Mouse (Mus musculus) kidney, adult 8-10 months (tissue): ENCODE data around the gene Prkg2.

Source experiments
- DNase-seq, 2 experiments: peaks; one replicate each; pipeline ENCODE4 v3.0.0; 2022

Gene Prkg2

DNA sequence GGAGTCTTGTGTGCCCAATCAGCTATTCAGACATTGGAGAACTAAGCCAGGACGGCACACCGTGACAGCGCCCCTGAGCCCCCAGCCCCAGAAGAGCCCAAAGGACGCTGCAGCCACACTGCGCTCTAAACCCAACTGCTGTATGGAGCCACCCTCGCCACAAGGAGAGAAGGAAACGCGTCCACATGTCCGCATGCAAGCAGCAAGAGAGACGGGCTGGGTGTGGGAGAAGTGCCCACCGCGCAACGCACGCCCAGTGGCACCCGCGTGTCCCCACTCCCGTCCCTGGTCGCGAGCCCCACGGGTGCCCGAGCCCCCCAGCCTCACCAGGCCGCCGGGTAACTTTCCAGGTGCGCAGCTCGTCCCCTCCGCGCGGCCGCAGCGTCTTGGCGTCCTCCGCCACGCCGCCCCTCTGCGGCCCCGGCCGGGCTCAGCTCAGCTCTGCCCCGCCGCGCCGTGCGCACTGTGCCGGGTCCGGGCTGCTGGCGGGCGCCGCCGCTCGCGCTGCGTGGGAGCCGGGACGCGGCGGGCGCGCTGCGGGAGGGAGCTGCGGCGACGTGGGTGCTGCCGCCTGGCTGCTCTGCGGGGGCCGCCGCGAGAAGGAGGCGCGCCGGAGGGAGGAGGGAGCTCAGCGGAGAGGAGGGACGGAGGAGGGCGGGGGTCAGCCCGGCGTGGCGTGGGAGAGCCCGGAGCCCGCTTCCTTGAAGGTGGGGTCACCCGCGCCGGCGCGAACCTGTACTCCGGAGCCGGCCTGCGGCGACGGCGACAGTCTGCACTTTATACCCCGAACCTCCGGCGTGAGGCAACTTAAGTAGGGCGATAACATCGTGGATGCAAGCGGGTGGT is at the start of gene Prkg2:
Gene Prkg2, minus strand, starts transcription at position 756 of the 846 bp plus-strand sequence.
- no peak for DNase-seq

DNA sequence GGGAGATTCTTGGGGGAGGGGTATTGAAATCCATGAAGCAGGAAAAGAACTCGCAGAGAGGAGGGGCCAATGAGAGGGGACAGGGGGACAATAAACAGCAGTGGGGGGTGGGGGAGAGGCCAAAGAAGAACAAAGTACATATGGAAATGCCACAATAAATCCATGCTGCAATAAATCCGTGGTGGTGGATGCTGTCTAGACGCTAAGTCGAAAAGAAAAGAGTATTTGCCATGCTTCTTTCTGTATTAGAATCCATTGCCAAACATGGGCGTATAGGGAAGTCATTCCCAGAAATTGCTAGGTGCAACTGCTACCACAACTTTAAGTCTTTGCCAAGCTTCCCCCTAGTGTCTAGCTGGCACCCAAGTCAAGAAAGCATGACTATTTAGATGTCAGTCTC is 46.8 kb upstream of the Prkg2 start:
- no peak for DNase-seq

DNA sequence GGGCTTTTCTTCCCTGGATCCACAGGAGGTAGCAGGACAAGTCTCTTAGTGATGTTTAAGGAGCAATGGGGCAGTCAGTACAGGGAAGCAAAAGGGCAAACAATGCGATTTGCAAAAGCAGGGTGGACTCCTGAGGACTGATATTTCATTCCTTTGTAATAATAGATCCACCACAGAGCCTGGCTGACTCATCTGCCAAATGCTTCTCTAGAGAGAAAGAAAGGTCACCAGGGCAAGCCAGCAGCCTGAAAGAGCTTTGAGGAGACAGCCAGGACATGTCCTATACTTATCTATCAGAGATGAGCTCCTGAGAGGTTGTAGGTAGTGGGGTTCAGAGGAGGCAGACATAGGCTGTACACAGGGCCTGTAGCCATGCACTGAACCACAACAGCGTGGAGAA is 41.2 kb upstream of the Prkg2 start:
- DNase-seq: no peak

DNA sequence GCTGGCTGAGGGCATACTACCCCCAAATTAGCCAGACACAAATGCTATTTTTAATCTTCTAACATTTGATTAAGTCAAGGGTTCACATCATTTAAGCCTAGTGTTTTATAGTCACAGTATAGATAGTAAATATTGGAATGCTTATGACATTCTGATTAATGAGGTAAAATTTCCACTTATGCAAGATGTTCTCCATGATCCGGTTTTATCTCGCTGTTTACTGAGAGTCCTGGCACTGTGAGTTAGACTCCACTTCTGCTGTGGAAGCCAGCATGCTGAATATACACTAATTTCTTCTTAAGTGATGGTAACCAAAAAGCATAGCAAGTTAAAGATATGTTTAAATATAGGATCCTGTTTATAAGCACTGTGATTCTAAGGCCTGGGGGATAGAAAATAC is 31.2 kb upstream of the Prkg2 start:
- DNase-seq: no peak

DNA sequence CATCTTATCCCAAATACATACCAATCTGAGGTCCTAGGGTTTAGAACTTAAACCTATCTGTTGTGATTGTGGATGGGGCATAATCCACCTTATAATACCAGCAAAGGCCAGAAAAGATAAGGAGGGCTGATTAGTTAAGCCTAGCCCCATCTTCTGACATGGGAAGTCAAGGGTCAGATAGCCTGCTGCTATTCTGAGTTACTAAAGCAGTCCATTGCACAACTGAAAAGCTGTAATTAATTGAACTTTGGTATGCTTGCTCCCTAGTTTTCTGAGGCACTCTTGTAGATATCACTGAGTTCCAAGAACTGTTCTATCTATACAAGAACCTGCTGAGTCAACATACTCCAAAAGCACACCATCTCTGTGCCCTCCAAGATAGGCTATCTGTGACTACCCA is 25.4 kb upstream of the Prkg2 start:
- no peak for DNase-seq

DNA sequence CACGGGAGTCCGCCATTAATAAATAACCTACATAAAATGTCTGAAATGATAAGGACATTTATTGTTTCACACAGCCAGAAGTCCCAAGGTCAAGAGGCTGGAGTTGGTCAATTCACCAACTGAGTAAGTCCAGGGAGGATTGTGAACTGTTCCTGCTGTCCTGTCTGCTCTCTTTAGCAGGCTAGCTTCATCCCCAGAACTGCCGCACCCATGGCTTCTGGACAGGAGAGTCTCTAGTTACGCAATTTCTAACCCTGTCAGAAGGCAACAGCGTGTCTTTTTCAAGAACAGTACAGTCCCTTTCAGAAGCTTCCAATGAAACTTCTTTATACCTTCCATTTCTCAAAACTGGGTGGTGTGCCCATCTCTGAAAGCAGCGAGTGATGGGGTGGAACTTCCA is 1.9 kb upstream of the Prkg2 start:
- no peak for DNase-seq

DNA sequence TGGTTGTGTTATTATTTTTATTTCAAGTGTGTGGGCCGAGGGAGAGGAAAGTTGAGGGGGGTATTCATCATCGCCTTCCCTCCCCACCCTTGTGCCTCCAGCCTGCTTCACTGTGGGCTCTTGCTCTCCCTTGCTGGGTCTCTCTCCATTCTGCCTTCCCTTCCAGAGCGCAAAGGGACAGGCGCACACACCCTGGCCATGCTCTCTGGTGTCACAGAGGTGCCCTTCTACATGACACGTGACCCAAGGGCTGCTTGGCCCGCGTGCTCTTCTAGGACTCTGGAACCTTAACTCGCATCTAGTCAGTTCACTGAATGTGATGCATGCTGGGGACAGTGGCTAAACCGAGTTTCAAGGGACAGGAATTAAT is 276 bp upstream of the Prkg2 start:
- no peak for DNase-seq

DNA sequence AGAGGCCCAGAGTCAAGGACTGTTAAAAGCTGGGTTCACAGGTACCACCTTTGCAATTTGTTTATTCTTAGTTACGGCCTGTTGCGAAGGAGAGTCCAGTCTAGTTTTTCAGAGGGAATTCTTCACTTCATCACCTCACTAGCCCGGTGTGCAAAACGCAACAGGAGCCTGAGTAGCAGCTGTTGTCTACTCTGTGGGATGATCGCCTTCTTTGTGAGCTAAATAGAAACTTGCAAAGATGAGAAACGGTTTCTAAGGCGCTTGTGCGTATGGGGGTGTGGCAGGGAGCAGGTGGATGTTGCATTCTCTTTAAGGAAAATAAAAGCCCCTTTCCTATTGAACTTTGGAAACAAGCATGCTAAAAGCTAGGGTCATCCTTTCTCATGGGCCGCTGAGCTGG is 1.2 kb downstream of the Prkg2 start:
- no peak for DNase-seq

DNA sequence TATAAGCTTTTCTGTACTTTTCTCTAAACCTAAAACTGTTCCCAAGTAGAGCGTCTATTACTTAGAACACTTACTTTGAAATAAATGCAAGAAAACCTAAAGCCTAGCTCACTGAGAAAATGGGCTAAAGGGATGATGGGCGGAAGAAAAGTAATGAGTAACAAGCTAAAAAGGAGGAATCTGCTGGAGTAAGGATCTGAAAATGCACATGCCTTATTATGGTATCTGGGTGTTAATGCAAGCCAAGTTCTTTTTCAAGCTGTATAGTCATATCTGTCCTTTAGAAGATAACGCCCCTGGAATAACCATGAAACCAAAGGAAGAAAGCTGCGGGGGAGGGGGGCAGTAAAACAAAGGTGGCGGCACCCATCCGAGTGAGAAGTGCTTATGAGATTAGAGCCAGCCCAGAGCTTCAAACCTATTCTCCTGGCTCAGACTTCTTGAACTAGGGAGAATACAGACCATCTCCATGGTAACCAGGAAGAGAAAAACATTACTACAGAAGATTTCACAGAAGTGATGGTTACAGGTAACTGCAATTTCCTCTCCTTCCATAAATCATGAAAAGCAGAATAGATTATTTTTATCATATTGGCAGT is 5.5 kb downstream of the Prkg2 start:
- no peak for DNase-seq

DNA sequence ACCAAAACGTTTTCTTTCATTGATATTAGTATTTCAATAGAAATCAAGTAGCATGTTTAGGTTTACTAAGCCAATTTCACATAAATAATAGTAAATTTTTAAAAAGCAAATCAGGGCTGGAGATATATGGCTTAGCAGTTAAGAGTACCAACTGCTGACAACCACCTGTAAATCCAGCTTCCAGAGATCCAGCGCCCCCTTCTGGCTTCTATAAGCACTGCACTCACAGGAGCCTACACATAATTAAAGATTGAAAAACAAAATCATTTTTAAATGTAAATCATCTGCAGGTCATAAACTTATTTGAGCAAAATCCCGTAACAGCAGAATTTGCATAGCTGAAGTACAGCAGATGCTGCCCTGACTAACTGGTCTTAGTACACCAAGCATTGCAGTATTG is 10.8 kb downstream of the Prkg2 start:
- DNase-seq: no peak

DNA sequence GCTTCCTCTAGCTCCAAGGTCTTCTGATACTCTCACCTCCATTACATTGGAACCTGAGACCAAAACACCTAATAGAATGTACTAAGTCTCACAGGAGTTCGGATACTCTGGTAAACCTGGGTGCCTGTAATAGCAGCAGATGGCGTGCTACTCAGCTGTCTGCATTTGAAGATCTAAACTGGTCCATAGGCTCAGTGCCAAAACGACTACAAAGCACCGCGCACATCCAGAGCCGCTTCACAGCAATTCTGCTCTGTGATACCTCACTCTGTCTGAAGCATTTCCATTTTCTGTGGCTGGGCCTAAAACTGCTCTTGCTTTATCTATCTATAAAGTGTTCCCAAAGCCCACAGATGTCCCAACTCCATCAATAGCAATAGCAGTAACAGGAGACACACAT is 17.4 kb downstream of the Prkg2 start:
- no peak for DNase-seq

DNA sequence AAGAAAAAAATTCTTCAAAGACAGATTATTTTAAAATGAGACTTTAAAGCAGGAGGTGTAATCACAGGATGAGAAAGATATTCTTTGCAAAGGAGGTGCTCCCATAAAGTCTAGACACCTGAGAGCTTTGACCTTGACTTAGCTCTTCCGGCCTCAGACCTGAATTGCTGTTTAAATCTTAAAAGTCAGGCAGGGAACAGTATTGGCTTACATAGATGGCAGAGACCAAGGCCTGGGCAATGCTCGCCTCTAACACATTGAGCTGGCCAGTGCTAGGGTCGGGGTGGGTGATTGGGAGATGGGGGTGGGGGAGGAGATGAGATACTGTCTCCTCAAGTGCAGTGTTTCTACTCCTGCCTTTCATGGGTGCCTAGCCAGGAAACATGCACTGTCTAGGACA is 22.0 kb downstream of the Prkg2 start:
- no peak for DNase-seq

DNA sequence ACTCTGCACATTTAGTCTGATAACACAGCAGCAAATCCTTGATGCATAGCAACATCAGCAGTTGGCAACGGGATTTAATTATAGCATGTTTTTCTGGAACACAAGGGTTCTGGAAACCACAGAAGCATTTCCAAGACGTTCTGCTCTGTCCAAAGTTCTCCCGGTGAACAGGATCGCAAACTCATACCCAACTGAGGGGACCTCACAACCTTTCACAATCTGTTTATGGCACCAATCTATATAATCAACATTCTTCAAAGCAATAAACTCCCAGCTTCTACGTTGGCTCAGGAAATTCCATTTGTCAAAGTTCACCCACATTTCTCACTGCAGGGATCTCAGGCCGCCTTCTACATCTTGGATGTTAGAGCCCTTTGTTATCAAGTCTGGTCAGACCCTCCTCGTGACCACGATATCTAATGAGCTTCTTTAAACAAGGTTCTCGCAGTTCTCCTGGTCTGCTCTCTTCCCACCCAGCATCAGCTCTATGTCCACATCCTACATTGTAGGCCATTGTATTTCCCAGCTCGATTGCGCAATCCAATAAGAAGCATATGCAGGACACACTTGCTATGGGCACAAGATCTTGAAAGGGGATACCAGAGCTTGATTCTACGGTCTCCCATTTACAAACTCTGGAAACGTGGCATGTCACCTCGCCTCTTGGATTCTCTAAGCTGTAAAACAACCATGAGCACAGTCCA is 26.6 kb downstream of the Prkg2 start:
- no peak for DNase-seq

DNA sequence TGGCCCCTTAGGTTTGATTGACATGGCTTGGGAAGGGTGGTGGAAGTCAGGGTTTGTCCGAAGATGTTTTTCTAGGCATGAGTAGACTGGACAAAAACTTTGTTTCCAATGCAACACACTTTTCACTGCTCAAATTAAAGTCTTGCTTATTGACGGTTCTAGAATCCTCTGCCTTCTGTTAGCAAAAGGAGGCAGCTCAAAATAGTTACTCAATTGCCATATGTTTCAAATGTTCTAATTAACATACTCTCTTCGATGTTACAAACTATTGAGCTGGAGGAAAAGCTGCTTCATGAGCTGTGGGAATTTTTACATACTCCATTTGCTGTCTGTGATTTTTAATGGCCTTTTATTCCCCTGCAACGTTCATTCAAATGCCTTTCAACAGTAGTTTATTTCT is 39.0 kb downstream of the Prkg2 start:
- DNase-seq: no peak

DNA sequence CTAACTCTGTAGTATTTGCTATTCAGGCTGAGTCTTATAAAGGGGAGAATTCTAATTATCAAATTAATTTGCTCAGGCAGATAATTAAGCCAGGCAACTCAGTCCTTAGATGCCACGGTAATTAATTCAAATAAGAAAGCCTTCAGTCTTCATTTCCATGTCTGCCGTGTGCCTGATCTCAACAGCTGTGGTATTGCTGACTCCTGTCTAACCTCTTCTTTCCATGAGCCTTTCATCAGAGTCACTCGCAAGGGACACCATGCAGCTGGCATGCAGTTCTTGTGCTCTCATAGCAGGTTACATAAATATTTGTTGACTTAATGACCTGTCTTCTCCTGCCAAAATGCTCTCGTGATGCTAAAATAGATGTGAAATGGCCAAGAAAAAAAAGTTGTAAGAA is 41.4 kb downstream of the Prkg2 start:
- no peak for DNase-seq

DNA sequence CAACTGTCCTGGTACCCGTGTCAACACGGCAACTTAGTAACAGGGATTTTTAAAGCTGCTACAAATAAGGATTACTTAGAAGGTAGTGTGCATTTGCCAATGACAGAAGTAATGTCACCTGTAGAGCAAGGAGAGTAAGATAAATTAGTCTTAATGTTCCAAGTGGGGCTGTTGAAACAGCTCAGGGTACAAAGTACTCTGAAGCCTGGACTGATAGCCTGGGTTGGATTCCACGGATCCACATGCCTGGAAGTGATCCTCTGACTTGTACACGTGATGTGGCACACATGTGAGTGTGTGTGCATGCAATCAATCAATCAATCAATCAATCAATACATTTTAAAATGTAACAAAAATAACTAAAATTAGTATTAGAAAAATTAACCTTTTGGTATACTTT is 45.6 kb downstream of the Prkg2 start:
- DNase-seq: no peak

DNA sequence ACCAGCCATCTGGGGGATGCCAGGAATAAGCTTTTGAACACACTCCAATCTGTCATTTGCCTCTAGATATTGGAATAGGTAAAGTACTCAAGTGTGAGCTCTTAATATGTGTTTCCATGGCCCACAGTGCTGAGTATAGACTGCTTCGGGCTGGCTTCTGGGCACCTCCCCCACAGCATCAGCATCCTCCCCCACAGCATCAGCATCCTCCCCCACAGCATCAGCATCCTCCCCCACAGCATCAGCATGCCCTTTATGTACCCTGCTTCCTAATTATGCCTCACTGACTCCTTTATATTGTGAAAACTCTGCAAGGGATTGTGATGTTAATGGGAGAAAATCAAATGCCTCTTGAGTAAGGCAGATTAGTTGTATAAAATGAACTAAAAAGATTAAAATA is 49.5 kb downstream of the Prkg2 start:
- DNase-seq: no peak

DNA sequence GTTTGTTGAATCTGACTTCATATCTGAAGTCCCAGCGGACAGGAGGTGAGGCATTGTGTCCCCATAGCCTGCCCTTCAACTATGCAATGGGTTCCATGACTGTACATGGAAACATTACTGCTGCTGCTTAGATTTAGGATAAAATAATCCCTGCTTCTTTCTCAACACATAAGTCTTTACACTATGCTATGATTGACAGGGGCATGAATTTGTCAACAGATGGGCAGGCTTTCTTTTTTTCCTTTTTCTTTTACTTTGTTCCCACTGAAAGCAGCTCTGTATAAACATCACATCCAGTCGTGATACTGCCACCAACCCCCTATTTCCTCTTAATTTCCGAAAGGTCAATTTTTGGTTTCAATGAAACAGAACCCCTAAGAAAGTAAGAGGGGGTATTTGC is 50.0 kb downstream of the Prkg2 start:
- DNase-seq: no peak

DNA sequence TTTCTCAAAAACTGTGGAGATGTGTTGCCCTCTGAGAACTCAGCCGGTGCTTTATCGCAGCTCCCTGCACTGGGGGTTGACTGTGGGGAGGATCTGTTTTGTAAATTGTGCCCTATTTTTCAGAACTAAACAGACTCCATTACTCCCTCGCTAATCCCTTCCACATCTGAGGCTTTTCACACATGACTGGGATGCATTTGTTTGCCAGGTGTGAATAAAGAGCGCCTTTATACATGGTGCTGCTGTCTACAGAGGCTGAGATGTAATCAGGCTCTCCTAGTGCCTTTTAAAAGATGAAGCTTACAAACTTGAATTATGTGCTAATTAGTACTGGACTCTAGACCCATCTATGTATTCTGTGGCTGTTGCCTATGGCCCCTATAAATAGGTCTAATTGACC is 50.7 kb downstream of the Prkg2 start:
- no peak for DNase-seq

DNA sequence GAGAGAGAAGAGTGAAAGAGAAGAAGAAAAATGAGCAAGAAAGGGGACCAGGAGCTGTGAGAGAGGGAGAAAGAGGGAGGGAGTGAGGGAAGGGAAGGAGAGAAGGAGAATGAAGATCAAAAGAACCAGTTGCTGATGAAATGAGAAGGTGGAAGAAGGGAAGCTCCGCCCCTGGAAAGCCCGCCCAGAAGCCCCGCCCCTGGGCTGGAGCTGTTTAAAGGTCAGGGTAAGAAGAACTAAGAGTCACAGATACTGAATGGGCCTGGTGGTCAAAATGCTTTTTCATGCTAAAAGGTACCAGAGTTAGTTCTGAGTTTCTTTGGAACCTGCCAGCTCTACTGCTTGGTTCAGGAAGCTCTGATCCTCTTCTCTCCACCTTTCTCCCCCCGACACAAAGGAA is 51.1 kb downstream of the Prkg2 start:
- DNase-seq: peak; percentile 4 to 31

DNA sequence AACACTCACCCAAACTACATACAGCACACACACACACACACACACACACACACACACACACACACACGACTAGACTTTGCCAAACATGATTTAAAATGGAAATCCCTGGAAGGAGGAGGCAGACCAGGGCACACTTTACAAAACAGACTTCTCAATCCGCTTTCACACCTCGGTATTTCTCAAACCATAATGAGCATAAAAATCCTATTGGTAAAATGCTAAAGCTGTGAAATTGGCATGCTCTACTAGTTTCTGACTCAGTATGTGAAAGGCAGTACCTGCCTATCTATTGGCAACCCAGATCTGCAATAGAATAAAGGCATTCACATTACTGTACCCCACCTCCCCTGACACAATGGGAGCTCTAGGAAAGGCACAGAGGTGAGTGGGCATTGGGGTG is 52.1 kb downstream of the Prkg2 start:
- no peak for DNase-seq

DNA sequence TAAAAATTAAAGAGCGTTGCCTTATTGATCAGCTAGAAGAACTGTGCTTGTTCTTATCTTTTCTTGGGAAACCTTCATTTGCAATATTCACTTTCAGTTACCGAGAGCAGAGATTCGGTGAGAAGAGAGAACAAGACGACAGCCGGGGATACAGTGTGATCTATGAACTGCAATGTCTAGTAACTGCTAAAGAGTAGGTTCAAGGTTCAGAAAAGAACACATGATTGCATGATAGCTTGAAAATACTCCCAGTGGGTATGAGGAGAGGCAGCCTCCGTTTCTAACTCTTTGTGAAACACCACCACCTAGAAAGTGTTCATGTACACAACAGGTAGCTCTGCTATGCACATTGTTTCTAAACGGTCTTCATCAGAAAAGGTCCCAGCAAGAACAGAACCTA is 55.8 kb downstream of the Prkg2 start:
- no peak for DNase-seq

DNA sequence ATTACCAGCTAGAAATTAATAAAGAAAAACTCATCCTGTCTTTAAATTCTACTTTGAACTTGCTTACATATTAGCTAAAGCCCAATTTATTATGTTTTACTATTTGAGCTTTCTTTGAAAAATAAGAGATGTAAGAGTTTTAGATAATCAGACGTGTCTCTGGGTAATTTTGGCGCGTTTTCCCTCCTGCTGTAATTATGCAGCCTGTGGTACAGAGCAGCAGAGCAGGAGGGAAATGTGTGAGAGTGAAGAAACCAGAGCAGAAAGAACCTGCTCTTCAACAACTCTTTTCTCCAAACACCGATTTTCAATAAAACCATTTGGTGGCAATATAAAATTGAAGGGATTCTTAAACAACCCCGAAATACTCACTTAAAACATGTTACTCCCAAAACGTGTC is 58.8 kb downstream of the Prkg2 start:
- DNase-seq: no peak
